Mouse (Mus musculus) intestine, postnatal 0 days (tissue): ENCODE results near the gene Gm28729. TPM values are rescaled to one million over a fixed set of nuclear protein-coding genes. Genes with fewer than 3 reads are reported as not detected.

Experiments
- ATAC-seq: fragments of 200-750 bp; cut with Nextera tagmentation; 2 replicates; pipeline ENCODE4 v1.8.0; 2017; ENCODE audit warnings: mild to moderate bottlenecking, moderate TSS enrichment, moderate library complexity
- H3K27ac ChIP-seq: fragments of 300-500 bp; sonication (generic); 2 replicates; pipeline ENCODE4 v1.5.1; 2014; ENCODE audit warnings: mild to moderate bottlenecking, low read depth, low read length, moderate library complexity
- H3K27me3 ChIP-seq: fragments of 300-500 bp; sonication (generic); replicated peaks from 2 replicates; pipeline ENCODE4 v1.6.1; 2014; ENCODE audit warnings: low read length, mixed read lengths; ENCODE audit not compliant: control insufficient read depth, insufficient read depth
- H3K36me3 ChIP-seq: fragments of 300-500 bp; sonication (generic); 2 replicates; pipeline ENCODE4 v1.6.1; 2014; ENCODE audit warnings: mild to moderate bottlenecking, moderate library complexity; ENCODE audit not compliant: control insufficient read depth, insufficient read depth
- H3K4me1 ChIP-seq: fragments of 300-500 bp; sonication (generic); replicated peaks from 2 replicates; pipeline ENCODE4 v1.6.1; 2014; ENCODE audit warnings: antibody characterized with exemption, low read length, mixed read lengths; ENCODE audit not compliant: control insufficient read depth, insufficient read depth
- H3K4me2 ChIP-seq: fragments of 300-500 bp; sonication (generic); replicated peaks from 2 replicates; pipeline ENCODE4 v1.6.1; 2014; ENCODE audit warnings: low read depth, mild to moderate bottlenecking, moderate library complexity
- H3K4me3 ChIP-seq: fragments of 300-500 bp; sonication (generic); 2 replicates; pipeline ENCODE4 v1.5.1; 2014; ENCODE audit warnings: low read depth, low read length
- H3K9ac ChIP-seq: fragments of 300-500 bp; sonication (generic); 2 replicates; pipeline ENCODE4 v1.6.1; 2014; ENCODE audit warnings: mild to moderate bottlenecking, low read depth, low read length
- H3K9me3 ChIP-seq: fragments of 300-500 bp; sonication (generic); 2 replicates; pipeline ENCODE4 v1.6.1; 2016; ENCODE audit warnings: mixed run types; ENCODE audit not compliant: control insufficient read depth
- CTCF ChIP-seq: sonication (generic); IDR thresholded peaks from 2 replicates; pipeline ENCODE4 v1.5.1; 2016; ENCODE audit warnings: low read depth, mild to moderate bottlenecking, control low read depth, antibody characterized with exemption, moderate library complexity
- WGBS: fragments of 180-500 bp; shearing (Covaris S2); extraction: QIAGEN DNeasy Blood & Tissue Kit; methylation state at CpG from one replicate; pipeline ENCODE4 v1.1.7; 2014; 5-methylcytosine and 5-hydroxymethylcytosine counted together
- polyA plus RNA-seq: library from polyadenylated mRNA; unstranded; fragments of >200 nt; fragmentation: Nextera tagmentation; extraction: Ambion mirVana; gene quantifications from 2 replicates; pipeline ENCODE4 v1.2.1, GENCODE M21; 2015

The Gm28729 gene
- polyA plus RNA-seq, 1 experiment from 2014 or later: not detected

DNA sequence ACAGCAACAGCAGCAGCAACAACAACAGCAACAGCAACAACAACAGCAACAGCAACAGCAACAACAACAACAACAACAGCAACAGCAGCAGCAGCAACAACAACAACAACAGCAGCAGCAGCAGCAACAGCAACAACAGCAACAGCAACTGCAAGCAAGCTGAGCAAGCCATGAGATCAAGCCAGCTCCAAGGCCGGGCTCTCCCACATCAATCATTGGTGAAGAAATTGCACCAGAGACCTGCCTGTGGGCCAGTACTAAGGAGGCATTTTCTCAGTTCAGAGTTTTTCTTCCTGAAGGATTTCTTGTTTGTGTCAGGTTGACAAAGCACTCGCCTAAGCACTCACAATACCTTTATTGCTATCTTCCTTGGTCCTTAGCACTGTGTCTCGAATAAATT, 8.3 kb downstream of the Gm28729 start:
- no peaks in the 10 kb centered on the region for H3K36me3 ChIP-seq
- ATAC-seq: no peak

GRCm38 (mm10) chr9:96515737-96516136, 9.3 kb downstream of the Gm28729 start:
- no peak for ATAC-seq
- no peak for TF ChIP-seq CTCF
- H3K9ac ChIP-seq: no peak overlapping the region
- H3K36me3 ChIP-seq: no peaks in the 10 kb centered on the region
- no peak overlapping the region for H3K27ac ChIP-seq
- WGBS: 85% methylated on average over 5 of the region's 5 CpGs
- no peak overlapping the region for H3K4me2 ChIP-seq
- H3K4me1 ChIP-seq: no peaks in the 10 kb centered on the region
- H3K9me3 ChIP-seq: no peaks in the 10 kb centered on the region
- H3K4me3 ChIP-seq: no peak overlapping the region
- no peaks in the 10 kb centered on the region for H3K27me3 ChIP-seq

More for the DNA sequence above, 8.3 kb downstream of the Gm28729 start:
- WGBS: 50% methylated on average over 3 of the region's 3 CpGs
- no peak for TF ChIP-seq CTCF
- H3K9ac ChIP-seq: no peak overlapping the region
- no peaks in the 10 kb centered on the region for H3K27me3 ChIP-seq
- no peak overlapping the region for H3K4me2 ChIP-seq
- H3K9me3 ChIP-seq: no peaks in the 10 kb centered on the region
- no peak overlapping the region for H3K27ac ChIP-seq
- H3K4me3 ChIP-seq: no peak overlapping the region
- H3K4me1 ChIP-seq: no peaks in the 10 kb centered on the region

- Histone ChIP-seq H3K27ac (no peak overlapping the region), H3K4me3 (no peak overlapping the region), H3K9me3 (no peaks in the 10 kb centered on the region), H3K4me1 (no peaks in the 10 kb centered on the region), H3K9ac (no peak overlapping the region), H3K27me3 (no peaks in the 10 kb centered on the region), H3K36me3 (no peaks in the 10 kb centered on the region), H3K4me2 (no peak overlapping the region)
- no peak for TF ChIP-seq CTCF
- 69% methylated on average over 5 of the region's 5 CpGs for WGBS
- no peak for ATAC-seq
These were observed 10.8 kb downstream of the Gm28729 start for GRCm38 (mm10) chr9:96514278-96514677.

- Histone ChIP-seq H3K4me2 (no peak overlapping the region), H3K4me3 (no peak overlapping the region), H3K9me3 (no peaks in the 10 kb centered on the region), H3K9ac (no peak overlapping the region), H3K27ac (no peak overlapping the region), H3K27me3 (no peaks in the 10 kb centered on the region), H3K36me3 (no peaks in the 10 kb centered on the region), H3K4me1 (no peaks in the 10 kb centered on the region)
- WGBS: 30% methylated on average over 10 of the region's 10 CpGs
- no peak for TF ChIP-seq CTCF
- ATAC-seq: no peak
These were observed 19.0 kb downstream of the Gm28729 start for GRCm38 (mm10) chr9:96506011-96506498.

GRCm38 (mm10) chr9:96505156-96505555, 19.9 kb downstream of the Gm28729 start:
- 89% methylated on average over 4 of the region's 4 CpGs for WGBS
- H3K4me3 ChIP-seq: no peak overlapping the region
- no peak overlapping the region for H3K27ac ChIP-seq
- no peak for TF ChIP-seq CTCF
- no peaks in the 10 kb centered on the region for H3K9me3 ChIP-seq
- H3K4me1 ChIP-seq: no peaks in the 10 kb centered on the region
- no peak for ATAC-seq
- H3K4me2 ChIP-seq: no peak overlapping the region
- no peaks in the 10 kb centered on the region for H3K36me3 ChIP-seq
- no peaks in the 10 kb centered on the region for H3K27me3 ChIP-seq
- H3K9ac ChIP-seq: no peak overlapping the region

DNA sequence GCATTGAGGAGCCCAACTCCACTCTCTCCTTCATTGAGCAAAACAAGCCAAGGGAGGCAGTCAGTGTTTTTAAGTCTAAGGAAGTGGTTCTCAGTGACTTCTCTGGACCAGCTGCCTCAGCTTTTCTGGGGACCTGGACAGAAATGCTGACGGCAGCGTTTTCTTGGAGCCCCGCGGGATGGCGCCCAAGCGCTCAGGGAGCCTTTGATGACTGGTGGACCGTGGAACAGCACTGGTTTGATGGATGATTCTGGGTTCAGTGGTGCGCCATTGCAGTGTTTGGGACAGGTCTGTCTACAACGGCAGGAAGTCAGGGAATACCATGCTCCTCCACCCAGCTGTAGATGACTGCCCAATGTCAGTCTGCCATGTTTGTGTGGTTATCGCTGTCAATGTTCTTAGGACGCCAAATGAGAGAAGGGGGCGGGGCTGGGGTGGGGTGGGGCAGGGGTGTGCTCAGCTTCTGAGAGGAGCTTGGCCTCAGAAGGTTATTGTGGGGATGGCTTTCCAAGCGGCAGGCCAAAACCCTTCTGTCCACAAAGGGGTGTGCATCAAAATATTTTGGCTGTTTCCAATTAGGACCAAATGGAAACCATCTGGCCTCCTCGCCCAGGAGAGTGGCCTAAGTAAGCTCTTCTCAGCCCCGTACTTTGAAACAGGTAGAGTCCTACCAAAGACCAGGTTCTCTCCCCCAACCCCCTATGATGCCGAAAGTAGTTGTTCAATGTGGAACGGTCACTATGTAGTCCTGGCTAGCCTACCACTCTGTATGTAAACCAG, 20.8 kb downstream of the Gm28729 start:
- no peak for ATAC-seq

More for the DNA sequence above, 20.8 kb downstream of the Gm28729 start:
- Histone ChIP-seq H3K4me1 (no peaks in the 10 kb centered on the region), H3K4me2 (no peak overlapping the region), H3K4me3 (no peak overlapping the region), H3K27me3 (no peaks in the 10 kb centered on the region), H3K9me3 (no peaks in the 10 kb centered on the region), H3K9ac (no peak overlapping the region), H3K27ac (no peak overlapping the region), H3K36me3 (no peaks in the 10 kb centered on the region)
- 88% methylated on average over 17 of the region's 17 CpGs for WGBS
- TF ChIP-seq CTCF: no peak
